Mouse (Mus musculus) midbrain, postnatal 0 days (tissue): Measurements from ENCODE around the gene Pltp. TPM values are rescaled to one million over a fixed set of nuclear protein-coding genes. Genes with fewer than 3 reads are reported as not detected.
"Not testable (repeated sequence)": the region's sequence is repeated elsewhere in the genome, so short reads cannot be mapped to it uniquely, and the experiment has no call there.

Source experiments
- ATAC-seq: fragments of 200-750 bp; cut with Nextera tagmentation; 2 replicates; pipeline ENCODE4 v1.8.0; 2017; ENCODE audit warnings: moderate number of reproducible peaks, mild to moderate bottlenecking, moderate TSS enrichment, moderate library complexity; ENCODE audit not compliant: low FRiP score
- DNase-seq: peaks from one replicate; pipeline ENCODE4 v3.0.0-alpha.2; 2015; ENCODE audit warnings: low spot score
- H3K27ac ChIP-seq: fragments of 300-500 bp; sonication (generic); 2 replicates; pipeline ENCODE4 v1.5.1; 2014; ENCODE audit warnings: low read depth, mild to moderate bottlenecking, low read length, mixed read lengths
- H3K27me3 ChIP-seq: fragments of 300-500 bp; sonication (generic); 2 replicates; pipeline ENCODE4 v1.6.1; 2014; ENCODE audit warnings: low read length, control low read depth, mixed read lengths; ENCODE audit not compliant: insufficient read depth
- H3K36me3 ChIP-seq: fragments of 300-500 bp; sonication (generic); 2 replicates; pipeline ENCODE4 v1.6.1; 2014; ENCODE audit warnings: low read length, control low read depth, mixed read lengths; ENCODE audit not compliant: insufficient read depth
- H3K4me1 ChIP-seq: fragments of 300-500 bp; sonication (generic); 2 replicates; pipeline ENCODE4 v1.6.1; 2014; ENCODE audit warnings: mild to moderate bottlenecking, control low read depth, antibody characterized with exemption, low read length, mixed read lengths; ENCODE audit not compliant: insufficient read depth
- H3K4me2 ChIP-seq: fragments of 300-500 bp; sonication (generic); 2 replicates; pipeline ENCODE4 v1.6.1; 2014; ENCODE audit warnings: low read depth, mild to moderate bottlenecking, low read length, mixed read lengths; ENCODE audit not compliant: poor library complexity, severe bottlenecking
- H3K4me3 ChIP-seq: fragments of 300-500 bp; sonication (generic); 2 replicates; pipeline ENCODE4 v1.5.1; 2014; ENCODE audit warnings: low read depth, mild to moderate bottlenecking, low read length, moderate library complexity
- H3K9ac ChIP-seq: fragments of 300-500 bp; sonication (generic); replicated peaks from 2 replicates; pipeline ENCODE4 v1.6.1; 2014; ENCODE audit warnings: mild to moderate bottlenecking, low read length, moderate library complexity, mixed read lengths; ENCODE audit not compliant: poor library complexity, severe bottlenecking
- H3K9me3 ChIP-seq: fragments of 300-500 bp; sonication (generic); 2 replicates; pipeline ENCODE4 v1.6.1; 2016; ENCODE audit warnings: low read length, control low read depth
- CTCF ChIP-seq: IDR thresholded peaks from 2 replicates; pipeline ENCODE4 v1.5.1; 2016; ENCODE audit warnings: antibody characterized with exemption, mild to moderate bottlenecking
- WGBS: fragments of 180-500 bp; shearing (Covaris S2); extraction: QIAGEN DNeasy Blood & Tissue Kit; methylation state at CpG from one replicate; pipeline ENCODE4 v1.1.7; 2014; 5-methylcytosine and 5-hydroxymethylcytosine counted together
- polyA plus RNA-seq: library from polyadenylated mRNA; unstranded; fragments of >200 nt; fragmentation: Nextera tagmentation; extraction: Ambion mirVana; gene quantifications from 2 replicates; pipeline ENCODE4 v1.2.1, GENCODE M21; 2015
- total RNA-seq: library from RNA; depleted of rRNA; stranded (reverse); fragments of >200 nt; gene quantifications from 2 replicates; pipeline ENCODE4 v1.2.3, GENCODE M21; 2014

Gene Pltp
- total and polyA plus RNA-seq, 2 experiments from 2014 or later: 55.5 to 85.5 TPM

- H3K4me3 ChIP-seq: no peak overlapping the region
- H3K9ac ChIP-seq: no peak overlapping the region
- ATAC-seq (no peak), DNase-seq (no peak)
- H3K4me2 ChIP-seq: no peak overlapping the region
- no peaks in the 10 kb centered on the region for H3K27me3 ChIP-seq
- no peak for TF ChIP-seq CTCF
- H3K27ac ChIP-seq: no peak overlapping the region
- 90% methylated on average over 4 of the region's 4 CpGs for WGBS
- no peaks in the 10 kb centered on the region for H3K4me1 ChIP-seq
- H3K9me3 ChIP-seq: no peaks in the 10 kb centered on the region
- no peaks in the 10 kb centered on the region for H3K36me3 ChIP-seq
Measured at GRCm38 (mm10) chr2:164864593-164864992, 7.1 kb upstream of the Pltp start.

- H3K4me2 ChIP-seq, H3K36me3 ChIP-seq, H3K4me1 ChIP-seq, H3K27ac ChIP-seq, H3K9ac ChIP-seq, H3K4me3 ChIP-seq, H3K9me3 ChIP-seq, ATAC-seq, H3K27me3 ChIP-seq, DNase-seq: not testable (repeated sequence)
- WGBS: 92% methylated on average over 7 of the region's 9 CpGs
Measured at GRCm38 (mm10) chr2:164863411-164863810, 5.9 kb upstream of the Pltp start.

GRCm38 (mm10) chr2:164862179-164862861, 4.8 kb upstream of the Pltp start:
- H3K27ac ChIP-seq: 0 out of 2 replicates have a peak overlapping the region, but pooled peaks have one; percentile 18
- H3K27me3 ChIP-seq: peaks cover 15% of the 10 kb centered on the region
- no peaks in the 10 kb centered on the region for H3K9me3 ChIP-seq
- 38% methylated on average over 9 of the region's 9 CpGs for WGBS
- ATAC-seq (peak; percentile 62; the same call in 1 of the 2 replicates), DNase-seq (peak; percentile 84)
- H3K4me3 ChIP-seq: no peak overlapping the region
- H3K4me1 ChIP-seq: 0 out of 2 replicates have a peak, but pooled peaks cover 1% of the 10 kb centered on the region
- no peaks in the 10 kb centered on the region for H3K36me3 ChIP-seq
- no peak overlapping the region for H3K4me2 ChIP-seq
- no peak overlapping the region for H3K9ac ChIP-seq
- no peak for TF ChIP-seq CTCF

- Histone ChIP-seq H3K4me2 (no peak overlapping the region), H3K9me3 (no peaks in the 10 kb centered on the region), H3K9ac (no peak overlapping the region), H3K27ac (no peak overlapping the region), H3K4me3 (no peak overlapping the region), H3K27me3 (peaks cover 22% of the 10 kb centered on the region), H3K36me3 (no peaks in the 10 kb centered on the region), H3K4me1 (0 out of 2 replicates have a peak, but pooled peaks cover 3% of the 10 kb centered on the region)
- TF ChIP-seq CTCF: no peak
- DNase-seq (no peak), ATAC-seq (no peak)
- 79% methylated on average over 4 of the region's 4 CpGs for WGBS
Measured at GRCm38 (mm10) chr2:164861094-164861493, 3.6 kb upstream of the Pltp start.

GRCm38 (mm10) chr2:164859640-164860432, 2.3 kb upstream of the Pltp start:
- WGBS: 64% methylated on average over 9 of the region's 9 CpGs
- no peaks in the 10 kb centered on the region for H3K9me3 ChIP-seq
- no peak for TF ChIP-seq CTCF
- no peak overlapping the region for H3K27ac ChIP-seq
- H3K4me3 ChIP-seq: no peak overlapping the region
- H3K27me3 ChIP-seq: peaks cover 22% of the 10 kb centered on the region
- no peak overlapping the region for H3K9ac ChIP-seq
- no peak overlapping the region for H3K4me2 ChIP-seq
- no peak for DNase-seq
- no peak for ATAC-seq
- H3K36me3 ChIP-seq: no peaks in the 10 kb centered on the region
- H3K4me1 ChIP-seq: 0 out of 2 replicates have a peak, but pooled peaks cover 3% of the 10 kb centered on the region

- WGBS: 53% methylated on average over 2 of the region's 2 CpGs
- Histone ChIP-seq H3K9ac (no peak overlapping the region), H3K9me3 (no peaks in the 10 kb centered on the region), H3K4me2 (no peak overlapping the region), H3K4me3 (no peak overlapping the region), H3K4me1 (0 out of 2 replicates have a peak, but pooled peaks cover 3% of the 10 kb centered on the region), H3K27me3 (peaks cover 22% of the 10 kb centered on the region), H3K27ac (no peak overlapping the region), H3K36me3 (no peaks in the 10 kb centered on the region)
- no peak for DNase-seq
- ATAC-seq: no peak
- no peak for TF ChIP-seq CTCF
Measured at GRCm38 (mm10) chr2:164859155-164859554, 1.6 kb upstream of the Pltp start.
